Mouse (Mus musculus) ovary, adult 2 months (tissue): ENCODE data around the gene Sephs1. TPM values are rescaled to one million over a fixed set of nuclear protein-coding genes. Genes with fewer than 3 reads are reported as not detected.

Experiments
- polyA plus RNA-seq: library from polyadenylated mRNA; depleted of rRNA; stranded (reverse); fragments of >200 nt; gene quantifications from 2 replicates; pipeline ENCODE4 v1.2.3, GENCODE M21; 2012; rRNA removed

Sephs1 gene
- polyA plus RNA-seq = 28.2 and 28.3 TPM in 2 replicates

GRCm38 (mm10) chr2:4881350-4882248 lies at the start of gene Sephs1:
Gene Sephs1, plus strand, starts transcription at chr2:4881564.

GRCm38 (mm10) chr2:4918860-4919739 lies 37.7 kb downstream of the Sephs1 start, which contains the start of gene Phyh:
Gene Phyh, plus strand, starts transcription at chr2:4919019.

Other genes with a start within 250 kb of the Sephs1 start
- 6.4 and 8.3 TPM in 2 replicates for gene Prpf18, start 229.5 kb upstream of the Sephs1 start, polyA plus RNA-seq
- 3.7 and 5.0 TPM in 2 replicates for gene Bend7, start 163.7 kb upstream of the Sephs1 start, polyA plus RNA-seq
- 28.8 and 36.5 TPM in 2 replicates for gene Phyh, start 37.5 kb downstream of the Sephs1 start, polyA plus RNA-seq
- gene Ucma, start 94.6 kb downstream of the Sephs1 start, polyA plus RNA-seq = not detected in 2 replicates
- 3.4 and 6.2 TPM in 2 replicates for gene Mcm10, start 131.2 kb downstream of the Sephs1 start, polyA plus RNA-seq
- 1.6 and 2.1 TPM in 2 replicates for gene Optn, start 182.5 kb downstream of the Sephs1 start, polyA plus RNA-seq